Mouse (Mus musculus): ENCODE results near the gene Siae. TPM values are rescaled to one million over a fixed set of nuclear protein-coding genes. Genes with fewer than 3 reads are reported as not detected.

Gene Siae
- polyA plus RNA-seq, 1 experiment from 2014 or later, result 25.0 TPM

DNA sequence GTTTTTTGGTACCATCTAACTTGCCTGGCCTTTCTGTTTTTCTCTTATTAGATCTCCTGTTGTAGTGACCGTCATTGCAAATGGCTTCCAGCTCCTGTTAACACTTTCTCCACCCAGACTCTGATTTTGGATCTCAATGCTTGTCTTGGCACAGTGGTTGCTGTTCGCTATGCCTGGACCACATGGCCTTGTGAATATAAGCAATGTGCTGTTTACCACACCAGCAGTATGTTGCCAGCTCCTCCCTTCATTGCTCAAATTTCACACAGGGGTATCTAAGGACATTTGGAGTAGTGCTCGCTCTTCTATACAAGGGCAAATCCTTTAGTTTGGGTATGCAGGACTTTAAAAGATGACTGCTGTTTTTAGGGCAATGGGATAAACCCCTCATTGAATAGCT lies 90.7 kb downstream of the Siae start:
- Histone ChIP-seq H3K27ac (no peak overlapping the region), H3K36me3 (ENCODE audit: inconsistent target) (peaks cover 51% of the 10 kb centered on the region), H3K4me3 (ENCODE audit: inconsistent target) (no peak overlapping the region), H3K79me2 (ENCODE audit: inconsistent target) (no peaks in the 10 kb centered on the region)
- 95% methylated on average over 3 of the region's 3 CpGs for WGBS (ENCODE audit: missing documents)

DNA sequence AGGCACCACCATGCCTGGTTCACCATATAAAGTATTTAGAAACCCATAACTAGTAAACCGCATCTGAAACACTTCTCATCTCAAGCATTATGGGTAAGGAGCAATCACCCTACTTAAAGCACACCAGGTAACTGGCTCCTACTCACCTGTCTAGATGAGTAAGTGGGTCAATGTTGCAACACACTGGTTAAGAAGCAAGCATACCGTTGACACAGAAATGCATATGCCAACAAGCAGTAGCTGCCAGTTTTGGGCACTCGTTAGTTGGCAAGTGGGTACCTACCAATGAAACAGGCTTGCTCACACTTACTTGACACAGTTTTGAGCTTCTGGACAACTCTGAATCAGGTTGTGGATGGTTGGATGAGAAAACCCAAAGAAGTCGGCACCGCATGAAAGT lies 95.1 kb downstream of the Siae start:
- WGBS (ENCODE audit: missing documents), result 97% methylated on average over 5 of the region's 5 CpGs
- no peaks in the 10 kb centered on the region for H3K79me2 ChIP-seq (ENCODE audit: inconsistent target)
- peaks cover 76% of the 10 kb centered on the region for H3K36me3 ChIP-seq (ENCODE audit: inconsistent target)
- no peak overlapping the region for H3K4me3 ChIP-seq (ENCODE audit: inconsistent target)
- no peak overlapping the region for H3K27ac ChIP-seq

DNA sequence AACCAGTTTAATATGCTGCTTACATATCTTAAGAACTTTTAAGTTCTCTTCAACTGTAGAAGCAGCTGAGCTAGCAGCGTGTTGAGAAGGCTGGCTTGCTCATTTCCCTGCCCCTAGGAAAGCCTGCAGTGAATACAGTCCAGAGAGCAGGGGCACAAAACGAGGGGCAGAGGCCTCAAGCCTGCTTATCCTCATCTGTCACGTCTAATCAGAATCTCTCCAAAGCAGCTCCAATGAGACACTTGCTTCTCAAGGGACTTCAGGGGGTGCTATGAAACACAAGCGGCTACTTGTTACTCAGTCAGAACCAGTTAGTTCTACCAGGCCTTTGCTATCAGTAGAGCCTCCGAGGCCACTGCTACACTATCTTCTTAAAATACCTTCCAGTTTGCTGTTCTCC lies 98.3 kb downstream of the Siae start:
- no peak overlapping the region for H3K27ac ChIP-seq
- H3K79me2 ChIP-seq (ENCODE audit: inconsistent target), result peaks cover 10% of the 10 kb centered on the region; the same call in 1 of the 2 replicates
- H3K36me3 ChIP-seq (ENCODE audit: inconsistent target), result peaks cover 56% of the 10 kb centered on the region
- 97% methylated on average over 5 of the region's 5 CpGs for WGBS (ENCODE audit: missing documents)
- H3K4me3 ChIP-seq (ENCODE audit: inconsistent target), result no peak overlapping the region

DNA sequence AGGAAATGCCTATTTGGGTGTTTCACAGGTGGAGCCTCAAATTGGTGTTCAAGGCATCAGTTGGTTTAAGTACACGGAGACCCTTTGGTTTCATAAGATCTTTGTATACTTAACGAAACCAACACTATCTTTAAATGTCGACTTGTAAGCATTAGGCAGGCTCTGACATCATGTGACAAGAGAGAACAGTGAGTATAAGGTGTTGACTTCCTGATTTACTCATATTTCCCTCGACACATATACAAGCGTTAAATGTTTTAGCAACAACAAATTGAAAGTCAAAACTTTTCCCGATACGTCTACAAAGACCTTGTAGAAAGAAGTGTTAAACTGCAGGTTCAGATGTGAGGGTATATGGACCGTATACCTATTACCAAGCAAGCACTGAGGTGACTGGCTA lies 100.5 kb downstream of the Siae start:
- H3K4me3 ChIP-seq (ENCODE audit: inconsistent target), result peak overlapping the region; percentile 87
- peaks cover 35% of the 10 kb centered on the region for H3K36me3 ChIP-seq (ENCODE audit: inconsistent target)
- H3K27ac ChIP-seq, result no peak overlapping the region
- WGBS (ENCODE audit: missing documents), result 22% methylated on average over 8 of the region's 8 CpGs
- H3K79me2 ChIP-seq (ENCODE audit: inconsistent target), result peaks cover 10% of the 10 kb centered on the region; the same call in 1 of the 2 replicates

DNA sequence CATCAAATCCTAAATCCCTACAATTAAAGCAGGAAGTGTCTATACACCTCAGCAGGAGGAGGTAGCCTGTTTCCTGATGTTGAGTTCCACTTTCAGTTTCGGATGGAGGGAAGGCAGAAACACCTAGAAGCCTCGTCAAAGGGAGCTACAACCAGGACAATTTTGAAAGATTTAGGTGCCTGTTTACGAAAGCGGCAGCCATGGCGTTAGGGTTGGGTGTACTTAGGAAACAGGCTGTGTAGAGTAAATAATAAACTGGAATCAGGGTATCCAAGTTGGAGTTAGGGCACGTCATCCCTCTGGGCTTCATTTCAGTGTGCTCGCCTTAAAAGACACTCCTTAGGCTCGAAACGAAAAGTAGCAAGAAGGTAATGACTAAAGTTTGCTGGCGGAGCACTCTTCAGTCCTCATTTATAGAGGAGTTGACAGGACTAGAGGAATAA lies 101.0 kb downstream of the Siae start:
- H3K4me3 ChIP-seq (ENCODE audit: inconsistent target), result peak overlapping the region; percentile 87
- peaks cover 10% of the 10 kb centered on the region; the same call in 1 of the 2 replicates for H3K79me2 ChIP-seq (ENCODE audit: inconsistent target)
- H3K36me3 ChIP-seq (ENCODE audit: inconsistent target), result peaks cover 30% of the 10 kb centered on the region
- H3K27ac ChIP-seq, result peak overlapping the region; percentile 44
- WGBS (ENCODE audit: missing documents), result 0% methylated on average over 10 of the region's 10 CpGs

DNA sequence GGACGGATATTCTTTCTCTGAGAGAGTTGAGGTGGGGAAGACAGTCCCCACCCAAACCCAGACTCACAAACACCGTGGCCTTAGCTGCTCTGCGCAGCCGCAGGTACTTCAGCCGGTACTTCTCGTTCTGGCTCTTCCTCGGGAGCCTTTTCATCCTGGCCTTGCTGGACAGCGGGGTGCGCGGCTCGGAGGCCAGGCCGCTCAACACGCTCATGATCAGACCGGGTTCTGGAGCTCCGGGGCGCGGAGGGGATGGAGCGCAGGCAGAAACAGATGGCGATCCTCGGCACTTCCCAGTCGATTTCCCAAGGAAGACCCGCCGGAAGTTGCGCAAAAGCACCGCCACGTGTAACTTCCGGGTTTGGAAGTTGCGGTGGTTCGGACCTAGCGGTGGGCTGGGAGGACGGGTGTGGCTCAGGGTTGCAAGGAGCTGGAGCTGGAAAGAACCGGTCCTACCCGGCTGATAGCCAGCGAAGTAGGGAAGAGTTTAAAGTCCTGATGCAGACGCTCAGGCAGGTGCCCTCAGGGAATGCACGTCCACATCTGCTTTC lies 101.5 kb downstream of the Siae start, which contains the start of gene Tbrg1:
Gene Tbrg1 (minus strand): TSS at position 382 of the 551 bp plus-strand sequence.
- H3K4me3 ChIP-seq (ENCODE audit: inconsistent target), result peak within 1 kb of the TSS; percentile 87
- WGBS (ENCODE audit: missing documents), result 1% methylated on average over 36 of the region's 36 CpGs
- peaks cover 10% of the 10 kb centered on the region; the same call in 1 of the 2 replicates for H3K79me2 ChIP-seq (ENCODE audit: inconsistent target)
- H3K36me3 ChIP-seq (ENCODE audit: inconsistent target), result peaks cover 26% of the 10 kb centered on the region
- H3K27ac ChIP-seq, result peak within 1 kb of the TSS; percentile 44

DNA sequence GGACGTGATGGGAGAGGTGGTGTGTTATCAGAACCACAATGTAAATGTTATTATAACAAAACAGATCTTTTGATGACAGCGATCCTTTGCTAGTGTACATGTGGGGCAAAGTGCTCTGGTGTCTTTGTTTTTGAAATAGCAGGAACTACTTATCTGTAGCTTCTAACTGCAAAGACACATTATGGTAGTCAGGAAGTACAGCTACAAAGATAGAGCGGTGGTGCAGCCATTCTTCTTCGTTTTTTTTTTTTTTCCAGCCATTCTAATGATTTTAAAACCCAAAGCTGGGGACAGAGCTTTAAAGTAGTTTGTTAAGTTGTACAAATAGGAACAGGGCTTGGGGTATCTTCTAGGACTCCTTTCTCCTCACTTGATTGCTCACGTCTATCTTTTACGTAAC lies 103.9 kb downstream of the Siae start:
- Histone ChIP-seq H3K4me3 (ENCODE audit: inconsistent target) (no peak overlapping the region), H3K36me3 (ENCODE audit: inconsistent target) (peaks cover 2% of the 10 kb centered on the region; the same call in 1 of the 2 replicates), H3K27ac (no peak overlapping the region), H3K79me2 (ENCODE audit: inconsistent target) (peaks cover 10% of the 10 kb centered on the region; the same call in 1 of the 2 replicates)
- WGBS (ENCODE audit: missing documents), result 90% methylated on average over 5 of the region's 6 CpGs

DNA sequence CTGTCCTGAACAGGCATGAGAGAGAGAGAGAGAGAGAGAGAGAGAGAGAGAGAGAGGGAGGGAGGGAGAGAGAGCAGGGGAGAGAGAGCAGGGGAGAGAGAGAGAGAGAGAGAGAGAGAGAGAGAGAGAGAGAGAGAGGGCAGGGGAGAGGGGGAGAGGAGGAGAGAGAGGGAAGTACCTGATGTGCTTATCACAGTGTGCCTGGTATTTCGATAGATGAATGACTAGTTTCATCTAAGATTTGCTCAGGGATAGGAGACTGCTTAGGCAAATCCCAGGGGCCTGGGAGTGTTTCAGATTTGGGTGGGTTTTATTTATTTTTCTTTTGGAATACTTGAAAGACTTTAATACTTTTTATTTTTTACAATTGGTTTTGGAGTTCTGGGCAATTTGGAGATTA lies 107.7 kb downstream of the Siae start:
- Histone ChIP-seq H3K27ac (no peak overlapping the region), H3K4me3 (ENCODE audit: inconsistent target) (no peak overlapping the region), H3K36me3 (ENCODE audit: inconsistent target) (no peaks in the 10 kb centered on the region), H3K79me2 (ENCODE audit: inconsistent target) (no peaks in the 10 kb centered on the region)
- WGBS (ENCODE audit: missing documents), result 75% methylated on average over 1 of the region's 1 CpGs

DNA sequence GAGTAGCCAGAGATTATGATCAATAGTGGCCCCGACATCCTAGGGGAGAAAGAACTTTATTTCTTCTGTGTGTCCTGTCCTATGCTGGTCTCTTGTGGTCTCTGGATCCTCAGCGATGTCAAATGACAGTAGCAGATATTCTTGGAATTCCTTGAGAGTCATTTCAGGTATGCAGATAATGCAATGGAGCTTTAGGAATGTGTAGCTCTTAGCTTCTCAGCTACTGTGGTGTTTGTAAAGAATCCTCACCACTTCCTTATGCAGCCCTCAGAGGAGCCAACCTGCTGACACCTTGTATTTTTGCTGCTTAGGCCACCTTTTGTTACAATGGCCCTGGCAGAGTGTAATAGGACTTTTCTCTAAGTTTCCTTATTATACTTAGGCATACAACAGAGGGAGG lies 109.1 kb downstream of the Siae start:
- Histone ChIP-seq H3K79me2 (ENCODE audit: inconsistent target) (no peaks in the 10 kb centered on the region), H3K27ac (no peak overlapping the region), H3K36me3 (ENCODE audit: inconsistent target) (no peaks in the 10 kb centered on the region), H3K4me3 (ENCODE audit: inconsistent target) (no peak overlapping the region)
- 64% methylated on average over 2 of the region's 2 CpGs for WGBS (ENCODE audit: missing documents)

DNA sequence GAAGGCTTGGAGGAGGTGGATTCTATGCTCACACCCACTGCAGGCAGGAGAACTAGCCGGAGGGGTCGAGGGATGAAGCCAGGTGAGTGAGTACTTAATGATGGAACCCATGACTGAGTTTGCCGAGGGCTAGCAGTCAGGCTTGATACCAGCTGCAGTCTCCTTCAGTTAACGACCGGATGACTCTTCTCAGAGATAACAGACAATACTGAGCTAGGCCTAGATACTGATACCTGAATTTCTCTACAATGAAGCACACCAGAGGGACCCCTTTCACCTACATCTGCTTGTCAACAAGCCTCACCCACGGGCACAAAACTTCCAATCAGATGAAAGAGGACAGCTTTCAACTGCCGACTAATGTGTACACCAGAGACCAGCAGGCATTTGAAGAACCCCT lies 110.5 kb downstream of the Siae start:
- H3K4me3 ChIP-seq (ENCODE audit: inconsistent target), result no peak overlapping the region
- WGBS (ENCODE audit: missing documents), result 89% methylated on average over 7 of the region's 7 CpGs
- H3K27ac ChIP-seq, result no peak overlapping the region
- no peaks in the 10 kb centered on the region for H3K36me3 ChIP-seq (ENCODE audit: inconsistent target)
- no peaks in the 10 kb centered on the region for H3K79me2 ChIP-seq (ENCODE audit: inconsistent target)

DNA sequence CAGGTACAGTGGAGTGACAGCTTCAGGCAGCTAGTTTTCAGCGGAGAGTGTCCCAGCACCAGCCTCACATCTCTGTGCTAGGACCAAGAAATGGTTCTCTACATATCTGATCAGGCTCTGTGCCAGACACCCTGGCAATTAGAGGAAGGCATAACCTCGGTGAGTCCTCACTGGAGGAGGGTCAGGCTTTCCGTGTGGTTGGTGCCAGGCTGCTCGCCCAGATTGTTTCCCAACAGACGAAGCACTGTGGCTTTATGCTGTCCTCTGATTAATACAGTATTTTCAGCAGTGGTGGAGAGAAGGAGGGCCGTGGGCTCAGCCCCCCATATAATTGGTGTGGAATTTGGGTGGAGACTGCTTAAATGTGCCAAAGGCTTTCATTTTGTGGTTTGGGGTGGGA lies 113.6 kb downstream of the Siae start, which contains the start of gene Panx3:
Gene Panx3 (minus strand): TSS at position 121 of the 400 bp plus-strand sequence.
- no peaks in the 10 kb centered on the region for H3K79me2 ChIP-seq (ENCODE audit: inconsistent target)
- H3K36me3 ChIP-seq (ENCODE audit: inconsistent target), result no peaks in the 10 kb centered on the region
- H3K4me3 ChIP-seq (ENCODE audit: inconsistent target), result no peak within 1 kb of the TSS
- no peak within 1 kb of the TSS for H3K27ac ChIP-seq
- 22% methylated on average over 6 of the region's 6 CpGs for WGBS (ENCODE audit: missing documents)

DNA sequence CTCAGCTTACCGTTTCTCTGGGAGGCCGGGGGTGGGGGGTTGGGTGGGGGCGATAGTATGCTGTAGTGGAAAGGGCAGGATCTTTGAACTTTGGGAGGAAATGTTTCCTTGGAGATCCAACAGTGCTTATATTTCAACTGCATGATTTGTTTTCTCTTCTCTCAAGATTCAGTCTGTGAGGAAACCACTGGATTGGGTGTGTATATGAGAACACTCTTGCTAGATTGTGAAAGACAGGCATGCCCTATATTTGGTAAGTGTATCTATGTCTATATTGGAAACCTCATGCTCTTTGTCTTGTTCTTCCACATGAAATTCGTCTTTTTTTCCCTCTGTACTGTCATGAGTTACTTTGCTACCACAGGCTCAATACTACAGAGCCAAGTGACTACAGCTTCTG lies 114.2 kb downstream of the Siae start:
- 74% methylated on average over 4 of the region's 4 CpGs for WGBS (ENCODE audit: missing documents)
- no peaks in the 10 kb centered on the region for H3K36me3 ChIP-seq (ENCODE audit: inconsistent target)
- H3K27ac ChIP-seq, result no peak overlapping the region
- H3K79me2 ChIP-seq (ENCODE audit: inconsistent target), result no peaks in the 10 kb centered on the region
- no peak overlapping the region for H3K4me3 ChIP-seq (ENCODE audit: inconsistent target)

DNA sequence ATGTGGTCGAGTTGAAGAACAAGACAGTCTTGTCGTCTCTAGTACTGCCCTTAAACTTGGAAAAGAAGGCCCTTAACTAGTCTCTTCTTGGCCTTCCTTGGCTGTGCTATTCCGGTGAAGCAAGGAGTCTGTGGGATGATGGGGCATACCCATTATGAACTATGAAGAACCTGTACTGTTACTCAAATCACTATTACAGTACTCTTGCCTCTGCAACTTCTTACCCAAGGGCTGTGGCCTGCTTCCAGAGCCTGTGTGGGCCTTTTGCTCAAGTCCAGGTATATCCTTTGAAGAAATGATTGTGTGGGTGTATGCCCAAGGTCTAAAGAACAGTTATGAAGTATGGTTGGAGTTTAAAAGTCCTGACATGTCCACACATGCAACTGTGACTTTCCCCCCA lies 114.8 kb downstream of the Siae start:
- no peaks in the 10 kb centered on the region for H3K36me3 ChIP-seq (ENCODE audit: inconsistent target)
- H3K4me3 ChIP-seq (ENCODE audit: inconsistent target), result no peak overlapping the region
- 88% methylated on average over 3 of the region's 3 CpGs for WGBS (ENCODE audit: missing documents)
- no peaks in the 10 kb centered on the region for H3K79me2 ChIP-seq (ENCODE audit: inconsistent target)
- H3K27ac ChIP-seq, result no peak overlapping the region

DNA sequence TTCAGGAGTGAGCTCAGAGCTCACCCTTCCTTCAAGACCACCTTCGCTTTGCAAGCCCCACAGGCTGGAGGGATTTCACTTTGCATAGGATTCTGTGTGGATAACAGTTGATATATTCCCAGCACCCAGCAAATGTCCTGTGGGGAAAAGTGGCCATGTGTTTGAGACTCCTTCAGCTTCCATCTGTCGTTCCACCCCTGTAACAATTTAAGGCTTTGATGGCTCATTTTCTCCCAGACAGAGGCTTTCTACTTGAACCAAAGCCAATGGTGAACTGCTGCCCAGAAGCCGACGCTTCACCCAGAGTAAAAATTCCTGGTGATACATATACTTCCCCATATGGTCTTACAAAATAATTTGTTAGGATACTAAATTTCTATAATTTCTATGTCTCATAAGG lies 119.8 kb downstream of the Siae start:
- WGBS (ENCODE audit: missing documents), result 89% methylated on average over 4 of the region's 4 CpGs
- Histone ChIP-seq H3K27ac (no peak overlapping the region), H3K36me3 (ENCODE audit: inconsistent target) (no peaks in the 10 kb centered on the region), H3K4me3 (ENCODE audit: inconsistent target) (no peak overlapping the region), H3K79me2 (ENCODE audit: inconsistent target) (no peaks in the 10 kb centered on the region)

DNA sequence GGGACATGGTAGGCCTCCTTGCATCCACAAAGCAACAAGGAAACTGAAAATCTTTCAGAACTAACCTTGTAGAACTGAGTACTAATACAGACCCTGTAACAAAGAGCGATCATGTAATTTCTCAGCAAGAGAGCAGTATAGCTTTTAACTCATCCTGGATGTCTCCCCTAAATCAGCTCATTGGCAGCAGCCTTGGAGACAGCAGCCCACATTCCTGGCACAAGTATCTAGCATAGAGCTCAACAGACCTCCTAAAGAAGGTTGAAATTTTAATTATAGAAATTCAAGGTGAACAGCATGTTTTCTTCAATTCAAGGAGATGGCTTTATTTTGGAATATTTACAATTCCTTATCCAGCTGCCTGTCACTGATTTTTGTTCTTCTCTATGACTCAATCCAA lies 125.6 kb downstream of the Siae start:
- Histone ChIP-seq H3K27ac (no peak overlapping the region), H3K36me3 (ENCODE audit: inconsistent target) (no peaks in the 10 kb centered on the region), H3K79me2 (ENCODE audit: inconsistent target) (no peaks in the 10 kb centered on the region), H3K4me3 (ENCODE audit: inconsistent target) (no peak overlapping the region)
- 91% methylated on average over 1 of the region's 1 CpGs for WGBS (ENCODE audit: missing documents)
